Mouse (Mus musculus): Measurements from ENCODE around the gene Scube3. TPM values are rescaled to one million over a fixed set of nuclear protein-coding genes. Genes with fewer than 3 reads are reported as not detected.

The Scube3 gene
- polyA plus RNA-seq, 1 experiment from 2014 or later: 4.7 TPM

DNA sequence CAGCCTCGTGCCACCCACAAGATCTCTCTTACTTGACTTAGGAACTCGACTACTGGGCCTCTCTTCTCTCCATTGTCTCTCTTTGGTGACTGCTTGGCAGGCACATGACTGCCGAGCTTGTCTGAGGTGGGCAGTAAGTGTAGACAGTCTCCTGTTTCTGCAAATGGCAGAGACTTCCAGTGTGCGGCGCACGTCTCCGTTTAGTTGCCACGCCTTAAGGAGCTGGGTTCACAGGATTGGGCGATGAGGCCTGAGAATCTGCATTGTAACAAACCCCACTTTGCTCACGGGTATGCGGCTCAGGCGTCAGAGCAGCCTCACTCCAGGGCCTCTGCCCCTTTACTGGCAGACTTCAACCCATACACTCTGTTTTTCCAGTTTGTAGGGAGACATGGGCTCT is 8.5 kb downstream of the Scube3 start:
- H3K36me3 ChIP-seq (ENCODE audit: control insufficient read depth, insufficient read depth, low read length): 0 out of 2 replicates have a peak, but pooled peaks cover 2% of the 10 kb centered on the region
- no peaks in the 10 kb centered on the region for H3K9me3 ChIP-seq (replicated peaks; ENCODE audit: control insufficient read depth, low read length)
- H3K27ac ChIP-seq (ENCODE audit: low read depth, low read length): no peak overlapping the region
- H3K27me3 ChIP-seq (replicated peaks; ENCODE audit: control insufficient read depth, insufficient read depth, low read length): no peaks in the 10 kb centered on the region
- H3K9ac ChIP-seq (ENCODE audit: low read length): no peak overlapping the region
- no peak for DNase-seq (ENCODE audit: low spot score)
- peaks cover 7% of the 10 kb centered on the region; the same call in 1 of the 2 replicates for H3K4me1 ChIP-seq (ENCODE audit: control insufficient read depth, insufficient read depth, low read length)
- WGBS: 68% methylated on average over 12 of the region's 12 CpGs
- no peak overlapping the region for H3K4me3 ChIP-seq (ENCODE audit: low read depth, low read length)
- no peak overlapping the region for H3K4me2 ChIP-seq (ENCODE audit: low read length)
- no peak for ATAC-seq

DNA sequence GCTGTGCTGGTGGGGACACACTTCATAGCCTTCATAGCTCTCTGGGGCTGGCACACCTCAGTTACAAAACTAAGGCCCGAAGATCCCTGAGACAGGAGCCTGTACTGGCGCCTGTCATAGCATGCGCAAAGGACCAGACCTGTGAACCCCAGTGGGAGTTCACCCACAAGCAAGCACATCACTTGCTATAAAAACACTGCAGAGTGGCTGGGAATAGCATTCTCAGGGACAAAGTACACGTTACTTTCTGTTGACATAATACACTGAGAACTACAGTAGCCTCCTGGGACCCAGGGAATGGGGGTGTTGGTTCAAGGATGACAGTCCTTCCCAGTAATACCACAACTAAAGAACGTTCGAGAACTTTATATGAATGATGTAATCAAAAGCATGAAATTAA is 11.2 kb downstream of the Scube3 start:
- Histone ChIP-seq H3K36me3 (ENCODE audit: control insufficient read depth, insufficient read depth, low read length) (0 out of 2 replicates have a peak, but pooled peaks cover 2% of the 10 kb centered on the region), H3K4me2 (ENCODE audit: low read length) (no peak overlapping the region), H3K4me1 (ENCODE audit: control insufficient read depth, insufficient read depth, low read length) (no peaks in the 10 kb centered on the region), H3K27ac (ENCODE audit: low read depth, low read length) (no peak overlapping the region), H3K9ac (ENCODE audit: low read length) (no peak overlapping the region), H3K9me3 (replicated peaks; ENCODE audit: control insufficient read depth, low read length) (no peaks in the 10 kb centered on the region), H3K27me3 (replicated peaks; ENCODE audit: control insufficient read depth, insufficient read depth, low read length) (no peaks in the 10 kb centered on the region), H3K4me3 (ENCODE audit: low read depth, low read length) (no peak overlapping the region)
- no peak for DNase-seq (ENCODE audit: low spot score)
- whole genome bisulfite sequencing: 92% methylated on average over 6 of the region's 6 CpGs
- no peak for ATAC-seq

DNA sequence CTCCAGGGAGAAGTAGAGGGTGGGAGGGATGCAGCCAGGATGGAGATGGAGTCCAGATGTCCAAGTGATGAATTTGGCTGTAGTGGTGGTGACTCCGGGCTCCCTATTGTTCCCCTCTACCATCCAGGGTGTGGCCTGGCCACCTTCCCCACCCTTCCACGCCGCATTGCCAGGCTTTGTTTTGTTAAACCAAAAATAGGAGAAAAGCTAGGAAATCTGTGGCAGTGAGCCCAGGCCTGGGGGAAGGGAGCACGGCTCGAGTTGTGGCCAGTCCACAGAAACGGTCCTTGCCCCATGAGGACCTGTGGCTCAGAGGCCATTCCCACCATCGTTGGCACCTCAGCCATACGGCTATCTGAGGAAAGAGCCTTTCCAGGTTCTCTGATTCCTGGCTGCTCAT is 13.0 kb downstream of the Scube3 start:
- H3K4me3 ChIP-seq (ENCODE audit: low read depth, low read length): no peak overlapping the region
- 90% methylated on average over 8 of the region's 8 CpGs for WGBS
- H3K27ac ChIP-seq (ENCODE audit: low read depth, low read length): no peak overlapping the region
- no peak overlapping the region for H3K9ac ChIP-seq (ENCODE audit: low read length)
- no peaks in the 10 kb centered on the region for H3K27me3 ChIP-seq (replicated peaks; ENCODE audit: control insufficient read depth, insufficient read depth, low read length)
- no peak for ATAC-seq
- no peaks in the 10 kb centered on the region for H3K4me1 ChIP-seq (ENCODE audit: control insufficient read depth, insufficient read depth, low read length)
- no peak for DNase-seq (ENCODE audit: low spot score)
- 0 out of 2 replicates have a peak, but pooled peaks cover 2% of the 10 kb centered on the region for H3K36me3 ChIP-seq (ENCODE audit: control insufficient read depth, insufficient read depth, low read length)
- H3K4me2 ChIP-seq (ENCODE audit: low read length): no peak overlapping the region
- no peaks in the 10 kb centered on the region for H3K9me3 ChIP-seq (replicated peaks; ENCODE audit: control insufficient read depth, low read length)

- DNase-seq (ENCODE audit: low spot score): no peak
- Histone ChIP-seq H3K4me2 (ENCODE audit: low read length) (no peak overlapping the region), H3K27me3 (replicated peaks; ENCODE audit: control insufficient read depth, insufficient read depth, low read length) (no peaks in the 10 kb centered on the region), H3K9me3 (replicated peaks; ENCODE audit: control insufficient read depth, low read length) (no peaks in the 10 kb centered on the region), H3K4me3 (ENCODE audit: low read depth, low read length) (no peak overlapping the region), H3K36me3 (ENCODE audit: control insufficient read depth, insufficient read depth, low read length) (peaks cover 21% of the 10 kb centered on the region; the same call in 1 of the 2 replicates), H3K27ac (ENCODE audit: low read depth, low read length) (no peak overlapping the region), H3K4me1 (ENCODE audit: control insufficient read depth, insufficient read depth, low read length) (no peaks in the 10 kb centered on the region), H3K9ac (ENCODE audit: low read length) (no peak overlapping the region)
- ATAC-seq: no peak
- WGBS: 35% methylated on average over 10 of the region's 10 CpGs
Measured at GRCm38 (mm10) chr17:28160361-28160760, 18.4 kb downstream of the Scube3 start.

DNA sequence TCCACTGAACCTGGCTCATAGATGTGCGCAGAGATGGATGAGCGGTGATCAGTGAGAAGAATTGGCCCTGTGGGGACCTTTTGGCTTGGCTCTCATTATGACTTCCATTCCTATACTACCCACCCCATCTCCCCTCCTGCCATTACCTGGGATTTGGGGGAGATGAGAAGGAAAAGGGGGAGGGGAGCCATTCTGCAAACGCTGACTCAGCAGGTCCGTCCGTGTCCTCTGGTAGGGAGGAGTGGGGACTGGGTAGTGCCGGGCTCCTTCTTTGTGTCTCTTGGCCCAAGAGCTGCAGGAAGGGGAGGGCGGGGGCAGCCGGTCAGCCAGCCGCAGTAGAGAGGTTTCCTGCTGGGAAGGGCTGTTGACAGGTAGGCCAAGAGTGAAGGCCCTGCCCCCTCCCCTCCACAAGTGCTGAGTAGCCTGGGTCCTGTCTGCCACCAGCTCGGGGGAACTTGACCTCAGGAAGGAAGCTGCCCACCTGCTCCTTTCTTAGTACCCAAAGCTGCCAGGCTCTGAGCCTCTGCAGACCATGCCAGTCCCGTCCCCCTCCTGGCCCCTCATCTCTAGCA is 19.5 kb downstream of the Scube3 start:
- Histone ChIP-seq H3K4me1 (ENCODE audit: control insufficient read depth, insufficient read depth, low read length) (no peaks in the 10 kb centered on the region), H3K4me2 (ENCODE audit: low read length) (no peak overlapping the region), H3K36me3 (ENCODE audit: control insufficient read depth, insufficient read depth, low read length) (peaks cover 28% of the 10 kb centered on the region; the same call in 1 of the 2 replicates), H3K27ac (ENCODE audit: low read depth, low read length) (no peak overlapping the region), H3K9me3 (replicated peaks; ENCODE audit: control insufficient read depth, low read length) (no peaks in the 10 kb centered on the region), H3K4me3 (ENCODE audit: low read depth, low read length) (no peak overlapping the region), H3K27me3 (replicated peaks; ENCODE audit: control insufficient read depth, insufficient read depth, low read length) (no peaks in the 10 kb centered on the region), H3K9ac (ENCODE audit: low read length) (no peak overlapping the region)
- DNase-seq (ENCODE audit: low spot score) (no peak), ATAC-seq (no peak)
- 26% methylated on average over 10 of the region's 11 CpGs for WGBS

DNA sequence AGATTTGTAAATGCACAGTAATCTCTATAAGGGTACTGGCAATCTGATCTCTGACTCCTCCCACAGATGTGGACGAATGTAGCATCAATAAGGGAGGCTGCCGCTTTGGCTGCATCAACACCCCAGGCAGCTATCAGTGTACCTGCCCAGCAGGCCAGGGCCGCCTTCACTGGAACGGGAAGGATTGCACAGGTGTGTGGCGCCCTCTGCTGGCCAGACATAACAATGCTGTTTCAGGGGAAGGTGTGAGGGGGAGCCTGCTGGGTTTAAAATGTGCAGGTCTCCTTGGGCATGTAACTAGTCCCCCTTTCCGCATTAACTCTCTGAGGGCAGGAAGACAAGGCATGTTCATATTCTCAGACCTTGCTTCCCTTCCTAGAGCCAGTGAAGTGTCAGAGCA is 21.7 kb downstream of the Scube3 start:
- WGBS: 10% methylated on average over 6 of the region's 6 CpGs

DNA sequence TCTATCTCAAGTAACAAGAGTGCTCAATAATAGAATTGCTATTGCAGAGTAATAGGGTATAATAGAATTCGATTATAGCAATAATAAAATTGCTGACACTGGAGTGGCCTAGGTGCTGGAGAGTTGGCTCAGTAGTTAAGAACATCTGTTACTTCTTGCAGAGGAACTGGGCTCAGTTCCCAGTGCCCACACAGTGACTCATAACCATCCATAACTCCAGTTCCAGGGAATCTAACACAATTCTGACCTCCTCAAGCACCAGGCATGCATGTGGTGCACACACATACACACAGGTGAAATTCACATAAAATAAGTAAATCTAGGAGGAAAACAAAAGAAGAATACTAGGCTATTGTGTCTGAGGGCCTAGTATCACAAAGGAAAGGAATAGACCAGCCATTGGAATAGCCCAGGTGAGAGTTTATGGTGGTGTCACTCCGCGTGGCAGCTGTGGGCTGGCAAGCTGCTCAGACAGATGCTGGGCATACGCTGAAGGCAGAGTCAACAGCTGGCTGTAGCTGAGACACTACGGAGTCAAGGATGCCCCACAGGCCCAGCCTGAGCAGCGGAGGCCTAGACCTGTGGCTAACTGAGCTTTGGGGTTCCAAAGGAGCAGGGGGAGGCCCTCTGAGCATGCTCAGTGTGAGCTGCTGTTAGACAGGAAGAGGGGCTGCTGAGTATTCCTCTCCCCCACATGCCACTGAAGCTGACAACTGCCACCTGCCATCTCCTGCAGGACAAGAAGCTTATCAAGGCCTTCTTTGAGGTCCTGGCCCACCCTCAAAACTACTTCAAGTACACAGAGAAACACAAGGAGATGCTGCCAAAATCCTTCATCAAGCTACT is 28.7 kb downstream of the Scube3 start:
- no peak for ATAC-seq
- H3K36me3 ChIP-seq (ENCODE audit: control insufficient read depth, insufficient read depth, low read length): peaks cover 31% of the 10 kb centered on the region; the same call in 1 of the 2 replicates
- WGBS: 93% methylated on average over 6 of the region's 6 CpGs

More for the DNA sequence above, 21.7 kb downstream of the Scube3 start:
- Histone ChIP-seq H3K9ac (ENCODE audit: low read length) (no peak overlapping the region), H3K4me3 (ENCODE audit: low read depth, low read length) (no peak overlapping the region), H3K27ac (ENCODE audit: low read depth, low read length) (no peak overlapping the region), H3K4me2 (ENCODE audit: low read length) (no peak overlapping the region), H3K36me3 (ENCODE audit: control insufficient read depth, insufficient read depth, low read length) (peaks cover 41% of the 10 kb centered on the region; the same call in 1 of the 2 replicates), H3K27me3 (replicated peaks; ENCODE audit: control insufficient read depth, insufficient read depth, low read length) (no peaks in the 10 kb centered on the region), H3K9me3 (replicated peaks; ENCODE audit: control insufficient read depth, low read length) (no peaks in the 10 kb centered on the region), H3K4me1 (ENCODE audit: control insufficient read depth, insufficient read depth, low read length) (no peaks in the 10 kb centered on the region)
- peak; percentile 66 for ATAC-seq
- peak; percentile 80 for DNase-seq (ENCODE audit: low spot score)

DNA sequence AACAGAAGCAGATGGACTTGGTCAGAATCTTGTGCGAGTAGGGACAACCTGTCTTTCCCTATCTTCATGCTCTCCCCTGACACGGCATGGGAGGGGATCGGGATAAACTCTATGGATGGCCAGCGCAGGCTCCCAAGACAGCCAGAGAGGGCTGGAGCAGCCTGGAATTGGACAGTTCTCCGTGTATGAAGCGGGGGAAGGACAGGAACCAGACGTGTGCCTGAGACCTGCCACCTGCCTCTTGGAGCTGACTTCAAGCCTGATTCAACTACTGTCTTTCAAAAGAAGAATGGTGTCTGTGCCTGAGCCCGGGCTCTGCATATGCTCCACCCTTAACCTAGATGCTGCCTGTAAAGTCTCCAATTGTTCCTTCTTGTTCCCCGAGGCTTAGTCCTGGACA is 30.7 kb downstream of the Scube3 start:
- Histone ChIP-seq H3K4me2 (ENCODE audit: low read length) (no peak overlapping the region), H3K27ac (ENCODE audit: low read depth, low read length) (no peak overlapping the region), H3K27me3 (replicated peaks; ENCODE audit: control insufficient read depth, insufficient read depth, low read length) (no peaks in the 10 kb centered on the region), H3K9me3 (replicated peaks; ENCODE audit: control insufficient read depth, low read length) (no peaks in the 10 kb centered on the region), H3K36me3 (ENCODE audit: control insufficient read depth, insufficient read depth, low read length) (peaks cover 21% of the 10 kb centered on the region; the same call in 1 of the 2 replicates), H3K4me1 (ENCODE audit: control insufficient read depth, insufficient read depth, low read length) (peaks cover 6% of the 10 kb centered on the region), H3K9ac (ENCODE audit: low read length) (no peak overlapping the region), H3K4me3 (ENCODE audit: low read depth, low read length) (no peak overlapping the region)
- WGBS: 75% methylated on average over 9 of the region's 9 CpGs
- no peak for ATAC-seq
- no peak for DNase-seq (ENCODE audit: low spot score)

More for the DNA sequence above, 28.7 kb downstream of the Scube3 start:
- Histone ChIP-seq H3K27ac (ENCODE audit: low read depth, low read length) (no peak overlapping the region), H3K27me3 (replicated peaks; ENCODE audit: control insufficient read depth, insufficient read depth, low read length) (no peaks in the 10 kb centered on the region), H3K9ac (ENCODE audit: low read length) (no peak overlapping the region), H3K4me2 (ENCODE audit: low read length) (no peak overlapping the region), H3K9me3 (replicated peaks; ENCODE audit: control insufficient read depth, low read length) (no peaks in the 10 kb centered on the region), H3K4me1 (ENCODE audit: control insufficient read depth, insufficient read depth, low read length) (no peaks in the 10 kb centered on the region), H3K4me3 (ENCODE audit: low read depth, low read length) (no peak overlapping the region)
- DNase-seq (ENCODE audit: low spot score): no peak
